Mouse (Mus musculus) embryonic facial prominence, embryonic 11.5 days (tissue): ENCODE data around the gene Klf15. TPM values are rescaled to one million over a fixed set of nuclear protein-coding genes. Genes with fewer than 3 reads are reported as not detected.

Source experiments
- ATAC-seq: fragments of 200-750 bp; cut with Nextera tagmentation; replicated peaks from 2 replicates; pipeline ENCODE4 v1.8.0; 2017; ENCODE audit warnings: low read depth; ENCODE audit not compliant: insufficient number of reproducible peaks, low FRiP score, low TSS enrichment
- DNase-seq: peaks from one replicate; pipeline ENCODE4 v3.0.0-alpha.2; 2015; ENCODE audit warnings: low spot score
- H3K27ac ChIP-seq: fragments of 300-500 bp; sonication (generic); replicated peaks from 2 replicates; pipeline ENCODE4 v1.5.1; 2014; ENCODE audit warnings: mild to moderate bottlenecking, low read depth, low read length, control low read depth
- H3K27me3 ChIP-seq: fragments of 300-500 bp; sonication (generic); 2 replicates; pipeline ENCODE4 v1.6.1; 2014; ENCODE audit warnings: mild to moderate bottlenecking, low read length, moderate library complexity, mixed read lengths; ENCODE audit not compliant: control insufficient read depth, insufficient read depth
- H3K36me3 ChIP-seq: fragments of 300-500 bp; sonication (generic); replicated peaks from 2 replicates; pipeline ENCODE4 v1.6.1; 2014; ENCODE audit warnings: low read depth, mild to moderate bottlenecking, low read length, moderate library complexity, mixed read lengths; ENCODE audit not compliant: control insufficient read depth, insufficient read depth
- H3K4me1 ChIP-seq: fragments of 300-500 bp; sonication (generic); 2 replicates; pipeline ENCODE4 v1.6.1; 2014; ENCODE audit warnings: low read length, mixed read lengths; ENCODE audit not compliant: control insufficient read depth, insufficient read depth
- H3K4me2 ChIP-seq: fragments of 300-500 bp; sonication (generic); 2 replicates; pipeline ENCODE4 v1.6.1; 2014; ENCODE audit warnings: low read depth, mild to moderate bottlenecking, control low read depth, low read length, moderate library complexity
- H3K4me3 ChIP-seq: fragments of 300-500 bp; sonication (generic); 2 replicates; pipeline ENCODE4 v1.5.1; 2014; ENCODE audit warnings: low read depth, low read length, control low read depth
- H3K9ac ChIP-seq: fragments of 300-500 bp; sonication (generic); replicated peaks from 2 replicates; pipeline ENCODE4 v1.6.1; 2014; ENCODE audit warnings: mild to moderate bottlenecking, control low read depth, low read length
- H3K9me3 ChIP-seq: fragments of 300-500 bp; sonication (generic); replicated peaks from 2 replicates; pipeline ENCODE4 v1.6.1; 2016; ENCODE audit warnings: mild to moderate bottlenecking, low read length, inconsistent platforms, mixed read lengths; ENCODE audit not compliant: control insufficient read depth
- WGBS: fragments of 180-500 bp; shearing (Covaris S2); extraction: QIAGEN DNeasy Blood & Tissue Kit; methylation state at CpG from one replicate; pipeline ENCODE4 v1.1.7; 2014; 5-methylcytosine and 5-hydroxymethylcytosine counted together
- polyA plus RNA-seq: library from polyadenylated mRNA; unstranded; fragments of >200 nt; fragmentation: Nextera tagmentation; extraction: Ambion mirVana; gene quantifications from 2 replicates; pipeline ENCODE4 v1.2.1, GENCODE M21; 2014

The Klf15 gene
- polyA plus RNA-seq, 1 experiment from 2014 or later: 3.8 TPM

DNA sequence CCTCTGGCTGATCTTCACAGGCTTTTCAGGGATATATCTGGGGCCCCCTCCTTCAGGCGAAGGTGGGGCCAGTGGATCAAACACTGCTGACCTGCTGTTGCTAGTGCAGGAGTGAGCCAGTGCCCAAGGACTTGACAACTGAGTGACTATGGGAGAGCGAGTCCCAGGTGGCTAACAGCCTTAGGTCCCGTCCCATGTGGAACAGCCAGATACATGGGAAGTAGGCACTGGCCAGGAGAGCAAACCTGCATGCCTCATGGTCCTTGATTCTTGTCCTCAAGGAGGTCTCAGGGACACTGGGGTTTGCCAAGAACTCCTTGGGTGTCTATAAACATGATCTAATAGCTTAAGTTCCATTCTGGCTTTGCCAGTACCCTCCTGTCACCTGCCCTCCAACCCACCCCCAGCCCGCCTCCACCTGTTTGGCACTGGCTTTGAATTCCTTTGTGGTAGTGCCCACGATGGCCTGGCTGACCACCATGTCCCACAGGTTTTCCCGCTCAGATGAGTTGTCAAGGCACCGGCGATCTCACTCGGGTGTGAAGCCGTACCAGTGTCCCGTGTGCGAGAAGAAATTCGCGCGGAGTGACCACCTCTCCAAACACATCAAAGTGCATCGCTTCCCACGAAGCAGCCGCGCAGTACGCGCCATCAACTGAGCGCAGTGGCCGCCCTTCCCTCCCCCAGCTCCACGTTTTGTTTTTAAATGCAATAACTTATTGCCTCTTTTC lies 11.4 kb downstream of the Klf15 start:
- no peak for ATAC-seq
- DNase-seq: no peak

DNA sequence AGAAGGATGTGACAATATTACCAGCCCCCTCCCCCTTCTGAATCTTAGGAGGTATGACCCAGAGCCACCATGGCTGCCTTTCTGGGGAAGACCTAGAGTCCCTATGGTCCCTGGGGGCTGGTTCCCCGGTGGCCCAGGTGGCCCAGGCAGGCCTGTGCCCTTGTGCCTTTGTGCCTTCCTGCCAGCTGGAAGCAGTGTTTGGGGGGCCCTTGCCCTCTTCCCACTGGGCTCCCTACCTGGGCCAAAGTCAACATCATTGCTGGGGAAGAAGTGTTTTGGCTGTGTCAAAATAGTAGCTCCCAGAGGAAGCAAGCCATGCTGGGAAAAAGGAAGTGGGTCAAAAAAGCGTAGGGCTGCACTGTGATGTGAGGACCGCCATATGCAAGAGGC lies 12.0 kb downstream of the Klf15 start:
- Histone ChIP-seq H3K27ac (no peak overlapping the region), H3K4me2 (no peak overlapping the region), H3K9ac (no peak overlapping the region), H3K36me3 (no peaks in the 10 kb centered on the region), H3K4me3 (no peak overlapping the region), H3K27me3 (no peaks in the 10 kb centered on the region), H3K4me1 (no peaks in the 10 kb centered on the region), H3K9me3 (no peaks in the 10 kb centered on the region)
- ATAC-seq (no peak), DNase-seq (no peak)
- WGBS: 89% methylated on average over 3 of the region's 3 CpGs

More for the DNA sequence above, 11.4 kb downstream of the Klf15 start:
- H3K27ac ChIP-seq: no peak overlapping the region
- no peak overlapping the region for H3K4me3 ChIP-seq
- H3K4me1 ChIP-seq: no peaks in the 10 kb centered on the region
- no peak overlapping the region for H3K4me2 ChIP-seq
- H3K36me3 ChIP-seq: no peaks in the 10 kb centered on the region
- no peak overlapping the region for H3K9ac ChIP-seq
- H3K9me3 ChIP-seq: no peaks in the 10 kb centered on the region
- no peaks in the 10 kb centered on the region for H3K27me3 ChIP-seq
- WGBS: 93% methylated on average over 24 of the region's 24 CpGs

- WGBS: 74% methylated on average over 4 of the region's 4 CpGs
- no peak for ATAC-seq
Measured at GRCm38 (mm10) chr6:90475176-90475853, 12.9 kb downstream of the Klf15 start.

DNA sequence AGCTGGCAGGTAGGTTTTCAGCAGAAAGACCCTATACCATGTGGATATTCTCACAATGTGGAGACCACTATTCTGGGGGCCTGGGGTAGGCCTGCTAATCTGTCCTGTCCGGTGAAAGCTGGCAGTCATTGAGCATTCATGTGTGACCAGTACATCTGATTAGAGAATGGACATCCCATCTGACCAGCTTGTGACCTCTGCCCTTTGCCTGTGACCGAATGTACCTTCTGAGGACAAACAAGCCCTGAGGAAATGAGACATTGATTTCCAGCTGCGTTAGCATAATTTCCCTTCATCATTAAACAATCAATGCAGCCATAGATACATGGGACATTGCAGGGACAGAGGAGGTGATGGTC lies 13.5 kb downstream of the Klf15 start:
- no peaks in the 10 kb centered on the region for H3K36me3 ChIP-seq
- no peak overlapping the region for H3K27ac ChIP-seq
- ATAC-seq (no peak), DNase-seq (no peak)
- no peak overlapping the region for H3K9ac ChIP-seq
- no peaks in the 10 kb centered on the region for H3K9me3 ChIP-seq
- no peaks in the 10 kb centered on the region for H3K27me3 ChIP-seq
- H3K4me2 ChIP-seq: no peak overlapping the region
- 52% methylated on average over 3 of the region's 3 CpGs for WGBS
- no peaks in the 10 kb centered on the region for H3K4me1 ChIP-seq
- no peak overlapping the region for H3K4me3 ChIP-seq

More at GRCm38 (mm10) chr6:90475176-90475853, 12.9 kb downstream of the Klf15 start:
- Histone ChIP-seq H3K27ac (no peak overlapping the region), H3K9ac (no peak overlapping the region), H3K4me2 (no peak overlapping the region), H3K27me3 (no peaks in the 10 kb centered on the region), H3K4me1 (no peaks in the 10 kb centered on the region), H3K9me3 (no peaks in the 10 kb centered on the region), H3K4me3 (no peak overlapping the region), H3K36me3 (no peaks in the 10 kb centered on the region)
- no peak for DNase-seq

GRCm38 (mm10) chr6:90476941-90477518 lies 14.7 kb downstream of the Klf15 start:
- ATAC-seq (no peak), DNase-seq (no peak)
- Histone ChIP-seq H3K9ac (no peak overlapping the region), H3K27me3 (no peaks in the 10 kb centered on the region), H3K4me2 (no peak overlapping the region), H3K9me3 (no peaks in the 10 kb centered on the region), H3K36me3 (no peaks in the 10 kb centered on the region), H3K4me3 (no peak overlapping the region), H3K4me1 (no peaks in the 10 kb centered on the region), H3K27ac (no peak overlapping the region)
- WGBS: 75% methylated on average over 14 of the region's 14 CpGs

DNA sequence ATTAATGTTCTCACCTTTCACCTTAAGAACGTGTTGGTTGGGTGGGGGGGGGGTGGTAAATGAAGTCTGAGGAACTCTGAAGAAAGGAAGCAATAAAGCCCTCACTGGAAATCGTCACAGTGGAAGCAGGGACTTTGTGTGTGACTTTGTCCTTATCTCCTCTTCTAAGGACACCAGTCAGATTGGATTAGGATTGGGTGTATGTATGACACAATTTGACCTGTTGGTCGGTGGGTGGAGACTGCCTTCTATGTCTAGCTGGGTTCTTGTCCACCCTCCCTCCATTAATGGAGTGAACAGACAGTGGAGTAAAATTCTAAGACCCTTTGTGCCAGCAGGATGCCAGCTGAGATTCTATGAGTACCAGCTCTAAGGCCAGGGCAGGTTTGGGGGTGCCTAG lies 21.9 kb downstream of the Klf15 start:
- WGBS: 64% methylated on average over 3 of the region's 3 CpGs
- ATAC-seq (no peak), DNase-seq (no peak)
- no peak overlapping the region for H3K4me2 ChIP-seq
- no peaks in the 10 kb centered on the region for H3K27me3 ChIP-seq
- H3K27ac ChIP-seq: no peak overlapping the region
- H3K4me3 ChIP-seq: no peak overlapping the region
- no peaks in the 10 kb centered on the region for H3K4me1 ChIP-seq
- H3K9me3 ChIP-seq: no peaks in the 10 kb centered on the region
- H3K9ac ChIP-seq: no peak overlapping the region
- no peaks in the 10 kb centered on the region for H3K36me3 ChIP-seq

GRCm38 (mm10) chr6:90484876-90485275 lies 22.5 kb downstream of the Klf15 start:
- Histone ChIP-seq H3K36me3 (no peaks in the 10 kb centered on the region), H3K9me3 (no peaks in the 10 kb centered on the region), H3K4me3 (no peak overlapping the region), H3K9ac (no peak overlapping the region), H3K27me3 (no peaks in the 10 kb centered on the region), H3K4me2 (no peak overlapping the region), H3K4me1 (no peaks in the 10 kb centered on the region), H3K27ac (no peak overlapping the region)
- DNase-seq (no peak), ATAC-seq (no peak)
- WGBS: 89% methylated on average over 5 of the region's 5 CpGs
